Comparison of ENCODE assay signal across 14 mouse cellular contexts in the genomic region with DNA sequence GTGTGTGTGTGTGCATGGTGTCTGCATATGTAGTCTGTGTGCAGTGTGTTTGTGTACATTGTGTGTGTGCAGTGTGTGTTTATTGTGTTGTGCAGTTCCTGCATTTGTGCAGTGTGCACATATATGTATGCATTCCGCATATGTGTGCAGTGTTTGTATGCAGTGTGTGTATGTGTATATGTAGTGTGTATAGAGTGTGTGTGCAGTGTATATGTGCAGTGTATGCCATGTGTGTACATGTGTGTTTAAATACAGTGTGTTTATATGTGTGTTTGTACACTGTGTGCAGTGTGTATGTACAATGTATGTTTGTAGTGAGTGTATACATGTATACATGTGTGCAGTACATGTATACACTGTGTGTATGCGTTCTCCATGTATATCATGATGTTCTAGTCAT.
"Had no signal": no experiment of that assay in that cellular context is flagged by ENCODE, and none has a peak within 500 bp of the region (broad histone marks: within the 10 kb centered on the region; RNA-seq: fewer than 3 reads in every experiment).

No protein-coding gene starts in this region.

- H3K4me3 ChIP-seq: intestine, embryonic 15.5 days; kidney, embryonic 15.5 days; left cerebral cortex, adult 2 months; limb, embryonic 15.5 days; midbrain, embryonic 15.5 days; neural tube, embryonic 13.5 days had no signal

- H3K36me3 ChIP-seq: intestine, embryonic 15.5 days; kidney, embryonic 15.5 days; limb, embryonic 15.5 days; midbrain, embryonic 15.5 days; neural tube, embryonic 13.5 days had no signal

- H3K27me3 ChIP-seq: intestine, embryonic 15.5 days; kidney, embryonic 15.5 days; limb, embryonic 15.5 days; midbrain, embryonic 15.5 days; neural tube, embryonic 13.5 days had no signal

- H3K9ac ChIP-seq: intestine, embryonic 15.5 days; kidney, embryonic 15.5 days; limb, embryonic 15.5 days; midbrain, embryonic 15.5 days; neural tube, embryonic 13.5 days had no signal

- H3K4me1 ChIP-seq: intestine, embryonic 15.5 days; kidney, embryonic 15.5 days; limb, embryonic 15.5 days; midbrain, embryonic 15.5 days; neural tube, embryonic 13.5 days had no signal

- DNase-seq: kidney, adult 2 months; kidney, postnatal 25 days; lung, adult 18-20 months; retina, postnatal 1 day; right cerebral cortex, postnatal 4 days; spleen, adult 18-20 months; thymus, adult 18-20 months; thymus, postnatal 14 days had no signal

- H3K4me2 ChIP-seq: intestine, embryonic 15.5 days; kidney, embryonic 15.5 days; limb, embryonic 15.5 days; midbrain, embryonic 15.5 days; neural tube, embryonic 13.5 days had no signal

- H3K9me3 ChIP-seq: intestine, embryonic 15.5 days; kidney, embryonic 15.5 days; limb, embryonic 15.5 days; midbrain, embryonic 15.5 days; neural tube, embryonic 13.5 days had no signal

- ATAC-seq: intestine, embryonic 15.5 days; midbrain, embryonic 15.5 days had no signal

- H3K27ac ChIP-seq: intestine, embryonic 15.5 days; kidney, embryonic 15.5 days; left cerebral cortex, adult 2 months; limb, embryonic 15.5 days; midbrain, embryonic 15.5 days; neural tube, embryonic 13.5 days had no signal
